Mouse (Mus musculus): Measurements from ENCODE around the gene Usp22. TPM values are rescaled to one million over a fixed set of nuclear protein-coding genes. Genes with fewer than 3 reads are reported as not detected.

The Usp22 gene
- total and polyA plus RNA-seq, 3 experiments: 48.1 to 65.3 (median 54.7) TPM

DNA sequence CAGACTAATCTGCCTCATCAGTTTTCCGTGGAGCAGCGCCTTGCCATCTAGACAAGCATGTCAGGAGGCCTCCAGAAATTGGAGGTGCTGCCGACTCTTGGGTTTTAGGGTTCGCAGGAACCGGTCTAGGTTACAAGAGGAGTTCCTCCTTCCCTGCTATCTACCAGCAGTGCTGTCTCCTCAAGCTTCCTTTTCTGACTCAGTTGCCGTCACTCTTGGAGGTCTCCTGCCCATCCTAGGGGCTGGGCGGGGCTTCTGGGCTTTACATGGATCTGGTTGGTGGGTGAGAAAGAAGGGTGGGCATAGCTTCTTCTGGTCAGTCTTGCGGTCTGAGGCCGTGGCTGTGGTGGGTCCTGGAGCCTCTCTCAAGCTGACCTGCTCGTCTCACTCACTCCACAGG, 45.5 kb downstream of the Usp22 start:
- Histone ChIP-seq H3K4me3 (replicated peaks in 1 of 3; ENCODE audit: low read depth in 2 of 3, low read length in 2 of 3, poor library complexity in 1 of 3) (peak overlapping the region; percentile 26 to 58 (median 55)), H3K79me2 (replicated peaks; ENCODE audit: control insufficient read depth, extremely low read depth, insufficient read depth, poor library complexity, severe bottlenecking) (peaks cover 63% of the 10 kb centered on the region), H3K36me3 (replicated peaks in 1 of 2; ENCODE audit: control insufficient read depth in 1 of 2, insufficient read depth in 1 of 2, low read length in 1 of 2) (peaks cover 7 to 29% of the 10 kb centered on the region in 2 experiments), H3K9me3 (replicated peaks; ENCODE audit: low read length) (no peaks in the 10 kb centered on the region), H3K4me2 (ENCODE audit: insufficient read depth, low read depth, poor library complexity, severe bottlenecking) (peak overlapping the region; percentile 73), H3K27me3 (replicated peaks) (no peaks in the 10 kb centered on the region), H3K27ac (ENCODE audit: insufficient read depth, low read depth) (peak overlapping the region; percentile 86), H3K9ac (ENCODE audit: insufficient read depth, low read depth) (peak overlapping the region; percentile 44), H3K4me1 (ENCODE audit: control insufficient read depth in 1 of 2, insufficient read depth in 2 of 2) (peaks cover 23 to 79% of the 10 kb centered on the region in 2 experiments)
- DNase-seq (ENCODE audit: extremely low read depth): peak; percentile 81
- dilution Hi-C loops (cut with MboI; ENCODE audit: extremely low pct_ligation_motif_present, extremely low pct_unique_long_range_greater_than_20kb, low sequenced_read_pairs): no loop called here
- TF ChIP-seq CHD2 (IDR thresholded peaks at IDR 0.05; ENCODE audit: low read length): peak; percentile 8; the same call in 1 of the 2 replicates
- TF ChIP-seq UBTF (IDR thresholded peaks at IDR 0.05; ENCODE audit: low read depth, low read length): peak; percentile 69; the same call in 1 of the 2 replicates
- peak; percentile 62; the same call in 1 of the 2 replicates for TF ChIP-seq SIN3A (IDR thresholded peaks at IDR 0.05; ENCODE audit: low read length)
- TF ChIP-seq TBP (conservative IDR thresholded peaks at IDR 0.05; ENCODE audit: low read depth, low read length): peak; percentile 86
- no peak for TF ChIP-seq MAFK (IDR thresholded peaks at IDR 0.05; ENCODE audit: insufficient replicate concordance, low read length)
- TF ChIP-seq RCOR1 (conservative IDR thresholded peaks at IDR 0.05; ENCODE audit: low read depth, low read length): no peak; the same call in 1 of the 2 replicates
- peak; percentile 23; the same call in 1 of the 2 replicates for TF ChIP-seq IRF4 (IDR thresholded peaks at IDR 0.05; ENCODE audit: low read depth, low read length)
- peak; percentile 25; the same call in 1 of the 2 replicates for TF ChIP-seq ELF1 (IDR thresholded peaks at IDR 0.05; ENCODE audit: low read depth, low read length)
- TF ChIP-seq USF2 (conservative IDR thresholded peaks at IDR 0.05; ENCODE audit: low read depth, low read length): no peak
- no peak for TF ChIP-seq KAT2A (IDR thresholded peaks at IDR 0.05; ENCODE audit: insufficient replicate concordance, low read length)
- peak; percentile 14; the same call in 1 of the 2 replicates for TF ChIP-seq MEF2A (IDR thresholded peaks at IDR 0.05; ENCODE audit: borderline replicate concordance, low read depth, low read length)
- TF ChIP-seq MAZ (IDR thresholded peaks at IDR 0.05; ENCODE audit: low read depth, low read length): peak; percentile 50; the same call in 1 of the 2 replicates
- no peak for TF ChIP-seq POLR2AphosphoS2 (IDR thresholded peaks at IDR 0.05; ENCODE audit: low read depth, low read length)
- 0 out of 2 replicates have a peak, but pooled peaks have one; percentile 13 for TF ChIP-seq EP300 (IDR thresholded peaks at IDR 0.05; ENCODE audit: low read length)
- no peak; the same call in 1 of the 2 replicates for TF ChIP-seq SMC3 (IDR thresholded peaks at IDR 0.05; ENCODE audit: low read depth, low read length)
- 0 out of 2 replicates have a peak, but pooled peaks have one; percentile 8 for TF ChIP-seq JUND (conservative IDR thresholded peaks at IDR 0.05; ENCODE audit: low read depth, low read length)
- TF ChIP-seq ZMIZ1 (IDR thresholded peaks at IDR 0.05; ENCODE audit: low read depth, low read length): peak; percentile 78; the same call in 1 of the 2 replicates
- TF ChIP-seq MXI1 (IDR thresholded peaks at IDR 0.05; ENCODE audit: low read depth, low read length): peak; percentile 67; the same call in 1 of the 2 replicates
- TF ChIP-seq NELFE (IDR thresholded peaks at IDR 0.05; ENCODE audit: low read depth, low read length): peak; percentile 74
- TF ChIP-seq POLR2A (IDR thresholded peaks at IDR 0.05; ENCODE audit: low read depth, low read length): peak; percentile 87
- no peak for TF ChIP-seq PAX5 (IDR thresholded peaks at IDR 0.05; ENCODE audit: low read length)
- TF ChIP-seq BHLHE40 (IDR thresholded peaks at IDR 0.05; ENCODE audit: low read depth, low read length): peak; percentile 4; the same call in 1 of the 2 replicates
- TF ChIP-seq TCF12 (IDR thresholded peaks at IDR 0.05; ENCODE audit: low read depth, low read length): peak; percentile 81
- no peak; the same call in 1 of the 2 replicates for TF ChIP-seq MAX (IDR thresholded peaks at IDR 0.05; ENCODE audit: low read length)
- in situ Hi-C loops (cut with MboI; ENCODE audit: low pct_ligation_motif_present, low pct_unique_long_range_greater_than_20kb, low sequenced_read_pairs): no loop called here

All from CH12.LX (cell line).